Mouse (Mus musculus): Measurements from ENCODE around the gene Taok1.

Taok1 gene

DNA sequence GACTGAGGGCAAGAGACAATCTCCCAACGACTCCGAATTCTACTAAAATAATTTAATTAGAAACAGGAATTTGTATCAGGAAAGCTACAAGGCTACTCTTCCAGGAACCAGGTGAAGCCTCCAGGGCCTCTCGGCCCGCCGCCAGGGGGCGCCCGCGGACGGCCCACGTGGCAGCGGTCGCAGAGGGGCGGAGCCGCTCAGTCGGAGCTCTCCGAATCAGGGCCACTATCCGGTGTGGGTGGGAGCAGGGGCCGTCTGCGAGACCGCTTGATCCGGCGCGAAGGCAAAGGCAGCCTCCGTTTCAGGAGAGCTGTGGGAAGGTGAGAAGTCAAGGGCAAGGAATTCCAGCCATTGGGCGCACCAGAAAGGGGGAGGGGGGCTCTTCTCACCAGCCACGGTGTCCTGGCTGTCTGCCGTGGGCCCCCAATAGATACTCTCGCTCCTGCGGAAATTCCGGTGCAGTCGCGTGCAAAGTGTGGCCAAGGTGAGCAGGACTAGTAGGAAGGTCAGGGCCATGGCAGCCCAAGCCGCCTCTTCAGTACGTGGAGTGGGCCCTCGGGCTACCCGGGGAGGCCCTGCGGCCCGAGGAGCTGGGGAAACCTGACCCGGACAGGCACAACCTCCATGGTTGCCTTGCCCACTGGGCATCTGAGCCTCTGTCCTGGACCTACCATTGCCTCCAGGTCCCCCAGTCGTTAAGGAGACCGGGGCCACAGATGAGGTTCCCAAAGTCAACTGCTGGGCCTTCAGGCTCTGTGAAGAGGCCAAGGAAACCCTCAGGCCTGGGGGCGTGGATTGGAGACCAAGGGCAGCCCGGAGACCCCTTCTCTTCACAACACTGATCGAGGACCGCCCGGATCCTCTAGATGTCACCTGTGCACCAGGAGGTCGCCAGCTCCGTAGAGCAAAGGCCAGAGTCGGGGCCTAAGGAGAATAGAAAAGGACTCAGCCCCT, 99.3 kb downstream of the Taok1 start:
- no peak for DNase-seq (ENCODE audit: low spot score)

DNA sequence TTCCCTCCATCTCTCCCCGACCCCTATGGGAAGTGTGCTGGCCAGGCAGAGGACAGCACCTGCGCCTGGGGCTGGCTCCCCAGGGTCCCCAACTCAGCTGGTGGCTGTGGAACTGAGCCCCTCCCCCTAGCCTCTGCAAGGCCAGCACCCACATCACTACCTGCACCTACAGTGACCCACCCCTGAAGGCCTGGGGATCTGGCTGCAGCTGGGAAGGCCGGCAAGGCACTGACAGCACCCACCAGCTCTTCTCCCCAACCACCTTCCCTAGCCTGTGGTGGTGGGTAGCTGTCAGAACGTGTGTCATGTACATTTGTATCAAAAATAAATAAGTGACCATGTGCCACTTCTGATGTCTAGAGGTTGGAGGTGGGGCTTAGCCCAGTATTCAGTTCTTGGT, 100.2 kb downstream of the Taok1 start:
- no peak for DNase-seq (ENCODE audit: low spot score)

DNA sequence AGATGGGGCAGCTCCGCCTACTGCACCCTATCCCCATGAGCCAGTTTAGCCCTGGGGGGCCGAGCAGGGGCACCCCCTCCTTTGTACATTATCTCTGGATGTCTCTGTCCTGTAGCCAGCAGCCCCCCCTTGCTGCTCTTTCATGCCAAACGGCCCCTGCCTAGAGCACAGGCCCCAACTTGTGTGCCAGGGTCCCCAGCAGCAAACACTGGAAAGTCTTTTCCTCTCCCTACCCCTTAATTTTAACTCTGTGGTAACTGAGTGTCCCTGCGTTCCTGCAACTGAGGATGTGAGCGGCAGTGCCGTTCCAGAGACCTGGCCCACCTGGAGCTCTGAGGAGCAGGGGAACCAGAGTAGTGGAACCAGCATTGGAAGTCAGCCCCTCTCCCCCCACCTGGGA, 100.7 kb downstream of the Taok1 start:
- DNase-seq (ENCODE audit: low spot score), result no peak

DNA sequence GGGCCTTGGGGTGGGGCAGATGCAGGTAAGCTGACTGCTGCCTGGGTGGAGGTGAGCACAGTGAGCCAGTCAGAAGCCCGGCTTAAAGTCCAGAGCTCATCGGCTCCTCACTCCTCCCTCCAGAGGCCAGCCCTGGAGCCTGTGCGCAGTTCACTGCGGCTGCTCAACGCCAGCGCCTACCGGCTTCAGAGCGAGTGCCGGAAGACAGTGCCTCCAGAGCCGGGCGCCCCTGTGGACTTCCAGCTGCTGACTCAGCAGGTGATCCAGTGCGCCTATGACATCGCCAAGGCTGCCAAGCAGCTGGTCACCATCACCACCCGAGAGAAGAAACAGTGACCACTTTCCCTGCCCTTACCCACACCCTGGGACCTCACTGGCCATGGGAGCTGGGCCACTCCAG, 101.3 kb downstream of the Taok1 start:
- no peak for DNase-seq (ENCODE audit: low spot score)

GRCm38 (mm10) chr11:77505291-77505980, 102.2 kb downstream of the Taok1 start:
- DNase-seq (ENCODE audit: low spot score), result no peak

GRCm38 (mm10) chr11:77504377-77504776, 103.2 kb downstream of the Taok1 start:
- no peak for DNase-seq (ENCODE audit: low spot score)

- no peak for DNase-seq (ENCODE audit: low spot score)
These were observed 104.1 kb downstream of the Taok1 start for GRCm38 (mm10) chr11:77503511-77503910.

- DNase-seq (ENCODE audit: low spot score), result no peak
These were observed 105.1 kb downstream of the Taok1 start for GRCm38 (mm10) chr11:77502481-77502880.

DNA sequence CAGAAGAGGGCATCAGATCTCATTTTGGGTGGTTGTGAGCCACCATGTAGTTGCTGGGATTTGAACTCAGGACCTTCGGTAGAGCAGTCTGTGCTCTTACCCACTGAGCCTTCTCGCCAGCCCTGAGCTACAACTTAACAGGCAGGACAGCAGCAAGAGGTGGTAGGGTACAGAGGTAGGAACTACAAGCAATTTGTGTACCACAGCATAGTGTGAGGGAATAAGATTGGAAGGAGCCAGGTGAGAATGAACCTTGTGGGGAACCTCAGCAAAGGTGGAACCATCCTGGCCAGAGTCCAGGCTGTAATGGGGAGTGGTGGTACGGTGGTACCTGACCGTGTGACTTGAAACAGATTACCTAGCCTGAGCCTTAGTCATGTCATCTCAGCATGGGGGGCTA, 105.6 kb downstream of the Taok1 start:
- no peak for DNase-seq (ENCODE audit: low spot score)

- no peak for DNase-seq (ENCODE audit: low spot score)
These were observed 106.2 kb downstream of the Taok1 start for GRCm38 (mm10) chr11:77501392-77501791.

DNA sequence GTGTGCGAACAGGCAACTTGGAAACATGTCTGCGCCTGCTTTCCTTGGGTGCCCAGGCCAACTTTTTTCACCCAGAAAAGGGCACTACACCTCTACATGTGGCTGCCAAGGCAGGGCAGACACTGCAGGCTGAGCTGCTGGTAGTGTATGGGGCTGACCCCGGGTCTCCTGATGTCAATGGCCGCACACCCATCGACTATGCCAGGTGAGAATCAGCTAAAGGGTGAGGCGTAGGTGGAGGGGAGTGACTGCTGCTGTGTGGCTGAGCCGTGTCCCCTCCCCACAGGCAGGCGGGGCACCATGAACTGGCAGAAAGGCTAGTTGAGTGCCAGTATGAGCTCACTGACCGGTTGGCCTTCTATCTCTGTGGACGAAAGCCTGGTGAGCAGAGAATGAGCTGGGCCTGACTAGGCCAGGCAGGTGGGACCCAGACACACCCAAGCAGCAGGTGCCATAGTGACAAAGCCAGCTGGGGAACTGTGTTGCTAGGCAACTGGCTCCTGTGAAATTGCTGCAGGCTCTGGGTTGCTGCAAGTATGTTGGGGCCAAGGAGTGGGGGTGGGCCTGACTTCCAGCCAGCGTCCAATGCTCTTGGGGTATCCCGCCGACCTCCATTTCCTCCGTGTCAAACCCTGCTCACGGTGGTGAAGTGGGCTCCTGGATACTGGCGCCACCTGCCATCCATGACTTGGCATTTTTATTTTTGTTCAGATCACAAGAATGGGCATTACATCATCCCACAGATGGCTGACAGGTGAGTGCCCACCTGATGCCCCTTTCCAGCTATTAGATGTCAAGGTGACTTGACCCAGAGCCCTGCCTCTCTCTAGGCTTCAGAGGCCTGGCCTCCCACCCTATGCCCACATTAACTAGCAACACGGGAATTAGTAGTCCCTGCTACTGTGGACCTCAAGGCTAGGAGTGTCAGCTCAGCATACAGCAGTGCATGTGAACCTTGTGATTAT, 107.0 kb downstream of the Taok1 start:
- DNase-seq (ENCODE audit: low spot score), result no peak

GRCm38 (mm10) chr11:77499354-77499753, 108.3 kb downstream of the Taok1 start:
- DNase-seq (ENCODE audit: low spot score), result no peak

- DNase-seq (ENCODE audit: low spot score), result no peak
These were observed 109.1 kb downstream of the Taok1 start for GRCm38 (mm10) chr11:77498261-77499139.

- DNase-seq (ENCODE audit: low spot score), result no peak
These were observed 109.8 kb downstream of the Taok1 start for GRCm38 (mm10) chr11:77497851-77498250.

- DNase-seq (ENCODE audit: low spot score), result no peak
These were observed 110.3 kb downstream of the Taok1 start for GRCm38 (mm10) chr11:77497341-77497756.

DNA sequence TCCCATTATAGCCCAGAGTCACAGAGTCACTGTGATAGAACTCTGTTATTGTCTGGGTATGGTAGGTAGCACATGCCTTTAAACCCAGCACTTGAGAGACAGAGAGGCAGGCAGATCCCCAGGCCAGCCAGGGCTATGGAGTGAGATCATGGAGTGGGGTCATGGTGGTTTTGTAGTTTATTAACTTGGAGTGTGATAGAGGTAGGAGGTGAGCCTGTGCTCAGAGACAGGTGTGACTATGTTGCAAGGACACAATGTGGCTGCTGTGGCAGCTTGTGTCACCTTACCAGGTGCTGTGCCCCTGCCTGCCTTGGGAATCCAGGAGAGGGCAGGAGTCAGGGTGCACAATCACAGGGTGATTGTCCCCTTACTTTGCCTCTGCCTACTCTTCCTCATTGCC, 112.1 kb downstream of the Taok1 start:
- no peak for DNase-seq (ENCODE audit: low spot score)

GRCm38 (mm10) chr11:77494782-77495181, 112.8 kb downstream of the Taok1 start:
- no peak for DNase-seq (ENCODE audit: low spot score)

- DNase-seq (ENCODE audit: low spot score), result no peak
These were observed 113.3 kb downstream of the Taok1 start for GRCm38 (mm10) chr11:77494344-77494676.

GRCm38 (mm10) chr11:77493512-77494343, 113.9 kb downstream of the Taok1 start, which contains the start of gene Git1:
Gene Git1 (plus strand): TSS chr11:77493562.
- no peak for DNase-seq (ENCODE audit: low spot score)

DNA sequence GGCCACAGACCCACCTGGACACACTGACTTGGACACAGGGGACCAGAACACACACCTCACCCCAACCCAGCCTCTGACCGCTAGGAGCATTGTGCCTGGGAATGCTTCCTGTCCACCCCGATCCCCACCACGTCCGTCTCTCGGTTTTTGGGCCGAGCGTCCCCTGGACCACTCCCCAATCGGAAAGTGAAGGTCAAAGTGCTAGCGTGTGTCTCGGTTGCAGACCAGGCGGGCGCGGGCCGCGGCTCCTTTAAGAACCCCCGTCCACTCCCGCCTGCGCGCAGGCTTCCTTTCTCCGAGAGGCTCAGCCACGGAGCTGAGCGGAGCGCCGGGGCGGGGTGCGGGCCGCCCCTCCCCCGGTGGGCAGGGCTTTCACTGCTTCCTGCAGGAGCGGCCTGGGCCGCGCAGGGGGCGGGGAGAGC, 114.7 kb downstream of the Taok1 start:
- DNase-seq (ENCODE audit: low spot score), result peak; percentile 56
